Mouse (Mus musculus): ENCODE results near the gene Smad3.

Smad3 gene

DNA sequence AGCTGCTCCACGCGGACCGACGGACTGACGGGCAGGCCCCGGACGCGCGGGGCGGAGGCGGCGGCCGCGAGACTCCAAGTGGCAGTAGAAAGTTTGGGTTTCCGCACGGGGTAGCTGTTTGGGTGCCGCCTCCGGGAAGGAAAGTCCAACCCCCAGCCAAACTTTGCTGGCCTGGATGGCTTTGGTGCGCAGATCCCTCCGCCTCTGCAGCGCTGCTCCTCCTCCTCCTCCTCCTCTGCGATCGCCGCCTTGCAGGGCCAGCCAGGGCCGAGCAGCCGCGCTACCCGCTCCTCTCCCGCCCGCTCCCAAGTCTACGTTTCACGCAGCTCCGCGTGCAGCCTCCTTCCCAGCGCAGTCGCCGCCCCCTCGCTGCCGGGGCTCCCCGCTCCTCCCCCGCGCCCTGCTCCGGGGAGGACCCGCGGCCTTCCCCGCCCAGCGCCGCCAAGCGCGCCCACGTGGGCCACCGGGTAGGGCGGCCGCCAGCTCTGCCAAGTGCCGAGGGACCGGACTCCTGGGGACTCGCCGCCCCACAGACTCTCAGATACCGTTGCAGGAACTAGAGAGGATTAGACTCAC lies at the start of gene Smad3:
Smad3 (minus strand) TSS at position 130 of the 576 bp plus-strand sequence.
- DNase-seq, result peak; percentile 96

DNA sequence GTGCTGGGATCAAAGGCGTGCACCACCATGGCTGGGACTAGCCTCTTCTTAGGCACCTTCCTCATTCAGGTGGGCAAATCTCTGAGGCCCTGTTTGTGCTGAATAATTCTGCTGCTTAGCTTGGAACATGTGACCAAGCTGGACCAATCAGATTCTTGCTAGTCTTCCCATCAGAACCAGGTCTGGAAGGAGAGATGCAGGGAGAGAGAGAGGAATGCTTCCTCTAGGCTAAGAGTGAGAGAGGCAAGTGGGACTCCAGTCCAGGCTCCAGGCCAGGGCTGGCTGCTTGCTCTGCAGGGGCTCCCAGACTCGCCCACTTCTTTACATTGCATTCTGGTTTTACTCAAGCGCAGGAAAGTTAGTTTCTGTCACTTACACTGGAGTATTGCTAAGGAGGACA lies 47.1 kb upstream of the Smad3 start:
- DNase-seq, result no peak

DNA sequence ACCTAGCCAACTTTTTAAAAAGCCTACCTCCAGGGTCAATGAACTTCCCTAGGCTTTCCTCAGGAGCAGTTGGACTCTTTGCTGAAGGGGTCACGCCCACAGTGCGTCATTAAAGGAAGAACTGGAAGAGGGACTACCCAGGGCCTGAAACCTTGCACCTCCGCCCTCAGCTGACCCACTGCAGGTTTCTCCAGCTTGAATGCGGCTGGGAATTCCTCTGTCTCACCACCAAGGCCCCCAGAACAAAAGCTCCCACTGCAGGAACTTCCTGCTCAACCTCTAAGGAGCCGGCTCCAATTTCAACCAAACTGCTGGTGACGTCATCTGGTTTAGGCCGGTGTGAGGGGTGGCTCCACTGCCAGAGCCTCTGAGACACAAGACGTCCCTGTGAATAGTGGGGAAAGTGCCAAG lies 45.4 kb upstream of the Smad3 start:
- peak; percentile 36 for DNase-seq

DNA sequence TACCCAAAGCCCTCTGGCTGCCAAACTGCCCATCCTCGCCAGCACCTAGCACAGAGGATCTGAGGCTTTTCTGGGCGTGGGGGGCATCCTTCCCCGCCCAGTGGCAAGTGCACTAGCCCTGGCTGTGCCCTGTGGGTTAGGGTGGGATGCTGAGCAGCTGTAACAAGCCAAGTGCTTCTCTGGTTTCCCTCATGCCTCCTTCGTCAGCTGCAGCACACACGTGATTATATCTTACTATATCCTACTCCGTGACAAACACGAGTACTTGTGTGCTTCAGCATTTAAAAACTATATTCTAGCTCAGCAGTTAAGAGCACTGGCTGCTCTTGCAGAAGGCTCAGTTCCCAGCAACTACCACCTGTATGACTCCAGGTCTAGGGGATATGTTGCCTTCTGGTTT lies 44.7 kb upstream of the Smad3 start:
- DNase-seq, result no peak

DNA sequence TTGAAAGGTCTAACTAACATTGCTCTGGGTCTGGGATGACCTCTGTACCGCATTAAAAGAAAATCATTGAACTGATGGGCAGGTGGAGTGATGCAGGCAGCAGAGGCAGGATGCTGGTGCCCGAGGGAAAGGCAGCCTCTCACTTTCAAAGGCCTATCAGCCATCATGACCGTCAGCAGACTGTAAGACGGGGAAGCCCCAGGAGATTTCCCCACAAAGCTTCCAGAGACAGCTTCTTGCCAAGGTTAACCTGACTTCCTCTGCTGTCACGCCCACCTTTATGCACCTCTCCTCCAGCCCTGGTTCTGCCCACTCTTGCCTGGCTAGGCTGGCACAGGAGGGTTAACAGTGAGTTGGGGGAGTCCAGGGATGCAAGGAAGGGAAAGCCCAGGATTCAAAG lies 44.3 kb upstream of the Smad3 start:
- DNase-seq, result no peak

DNA sequence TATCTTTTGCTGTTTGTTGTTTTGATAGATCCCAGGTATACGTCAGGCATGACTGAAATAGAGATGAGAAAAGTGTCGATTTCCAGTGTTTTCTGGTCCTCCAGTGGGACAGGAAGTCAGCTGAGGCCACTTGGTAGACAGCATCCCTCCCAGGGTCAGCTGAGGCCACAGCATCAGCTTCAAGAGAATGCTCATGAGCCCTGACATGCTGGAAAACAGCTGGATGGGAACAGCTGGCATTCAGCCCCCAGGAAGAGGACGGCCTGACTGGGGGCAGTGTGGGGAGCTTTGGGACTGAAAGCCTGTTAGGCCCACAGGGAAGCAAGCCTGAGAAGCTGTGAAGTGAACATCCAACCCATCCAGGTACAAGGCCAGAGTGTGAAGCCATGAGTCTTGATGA lies 38.6 kb upstream of the Smad3 start:
- peak; percentile 52 for DNase-seq

DNA sequence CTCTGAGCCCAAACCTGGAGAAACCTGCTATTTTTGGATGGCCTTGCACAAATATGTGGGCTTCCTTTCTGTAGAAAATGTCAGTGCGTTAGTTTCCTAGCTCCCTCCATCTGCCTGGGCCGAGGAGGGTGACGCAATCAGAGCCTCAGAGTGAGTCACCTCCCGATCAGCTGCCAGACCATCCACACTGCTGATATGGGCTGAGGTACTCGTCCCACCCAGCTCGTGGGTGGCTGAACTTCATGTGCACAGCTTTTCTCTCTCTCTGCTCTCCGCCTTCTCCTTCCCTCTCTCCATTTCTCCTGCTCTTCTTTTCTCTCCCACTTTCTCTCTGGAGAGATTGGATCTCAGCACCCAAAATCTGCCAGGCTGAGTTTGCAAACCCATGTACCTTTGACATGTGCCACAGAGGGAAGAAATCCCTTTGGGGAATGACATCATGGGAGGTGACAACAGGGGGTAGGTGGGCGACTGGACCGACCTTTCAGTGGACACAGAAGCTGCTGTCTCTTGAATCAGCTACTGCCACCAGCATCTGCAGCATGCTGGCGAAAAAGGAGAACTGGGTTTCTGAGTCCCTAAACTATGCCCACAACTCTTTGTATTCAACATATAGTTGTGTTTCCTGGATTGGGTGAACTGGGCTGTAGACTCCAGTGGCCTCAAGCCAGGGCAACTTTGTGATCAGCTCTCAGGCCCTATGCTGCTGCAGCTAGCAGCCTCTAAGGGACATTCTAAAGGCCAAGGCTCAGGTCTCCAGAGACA lies 36.1 kb upstream of the Smad3 start:
- peak; percentile 71 for DNase-seq

DNA sequence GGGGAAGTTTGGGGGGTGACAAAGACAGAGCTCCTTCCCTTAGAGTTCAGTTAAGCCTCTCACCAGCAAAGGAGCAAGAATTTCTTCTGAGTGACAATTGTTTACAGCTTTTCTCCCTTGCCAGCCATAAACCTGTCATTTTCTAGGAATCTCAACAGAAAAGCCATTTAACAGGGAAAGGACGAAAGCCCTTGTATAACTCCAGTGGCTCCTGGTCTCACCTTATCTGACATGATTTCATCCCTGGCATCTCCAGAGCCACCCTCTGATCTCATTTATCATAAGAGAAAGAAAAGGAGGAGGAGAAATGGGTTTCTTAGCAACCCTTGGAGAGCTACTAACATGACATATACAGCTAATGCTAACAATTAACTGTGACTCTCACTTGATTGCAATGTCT lies 33.9 kb upstream of the Smad3 start:
- no peak for DNase-seq

DNA sequence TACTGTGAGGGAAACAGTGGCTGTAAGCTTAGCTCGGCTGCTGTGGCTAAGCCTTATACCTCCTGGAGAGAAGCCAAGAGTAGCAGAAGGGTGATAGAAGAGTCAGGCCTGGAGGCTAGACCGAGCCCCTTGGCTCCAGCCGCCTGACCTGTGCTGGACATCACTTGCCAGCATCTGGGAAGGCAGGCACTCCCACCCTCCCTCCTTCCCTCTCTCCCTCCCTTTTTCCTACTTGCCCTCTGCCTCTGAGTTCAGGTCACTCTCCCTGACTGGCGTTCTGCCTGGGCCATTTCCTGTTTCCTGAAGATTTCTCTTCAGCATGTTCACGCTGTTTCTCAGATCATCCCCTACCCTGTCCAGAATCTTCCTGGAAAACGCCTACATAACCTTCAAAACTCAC lies 33.5 kb upstream of the Smad3 start:
- peak; percentile 81 for DNase-seq

DNA sequence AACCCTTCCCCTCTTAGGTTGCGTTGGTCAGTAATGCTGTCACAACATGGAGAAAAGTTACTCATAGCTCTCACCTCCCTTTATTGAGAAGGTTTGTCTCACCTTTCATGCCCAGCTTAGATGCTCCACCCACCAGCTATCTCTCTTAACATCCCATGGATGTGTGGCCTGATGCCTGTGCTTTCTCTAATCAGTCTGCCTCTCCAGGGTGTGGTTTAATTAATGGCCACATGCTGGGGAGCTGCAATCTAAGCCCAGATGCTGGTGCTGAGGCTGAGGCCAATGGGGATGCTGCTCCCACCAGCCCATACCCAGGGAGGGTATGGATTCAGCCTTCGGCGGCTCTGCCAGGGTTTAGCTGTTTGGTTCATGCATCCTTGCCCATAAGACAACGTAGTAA lies 32.4 kb upstream of the Smad3 start:
- no peak for DNase-seq

DNA sequence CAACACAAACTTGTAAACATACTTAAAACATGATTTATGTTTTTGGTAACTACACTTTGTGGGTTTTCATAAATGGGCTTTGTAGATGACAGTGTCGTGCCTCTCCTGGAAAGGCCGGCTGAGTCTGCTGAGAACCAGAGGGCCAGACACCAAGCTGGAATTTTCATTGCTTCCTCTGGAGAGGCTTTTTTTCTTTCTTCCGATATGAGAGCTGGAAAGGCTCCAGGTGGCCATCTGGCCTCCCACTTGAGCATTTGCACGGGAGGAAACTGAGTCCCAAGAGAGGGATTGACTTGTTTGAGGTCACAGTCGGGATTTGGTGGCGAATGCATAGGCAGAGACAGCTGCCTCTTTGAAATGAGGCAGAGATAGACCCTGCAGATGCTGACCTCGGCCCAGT lies 31.6 kb upstream of the Smad3 start:
- DNase-seq, result peak; percentile 27

DNA sequence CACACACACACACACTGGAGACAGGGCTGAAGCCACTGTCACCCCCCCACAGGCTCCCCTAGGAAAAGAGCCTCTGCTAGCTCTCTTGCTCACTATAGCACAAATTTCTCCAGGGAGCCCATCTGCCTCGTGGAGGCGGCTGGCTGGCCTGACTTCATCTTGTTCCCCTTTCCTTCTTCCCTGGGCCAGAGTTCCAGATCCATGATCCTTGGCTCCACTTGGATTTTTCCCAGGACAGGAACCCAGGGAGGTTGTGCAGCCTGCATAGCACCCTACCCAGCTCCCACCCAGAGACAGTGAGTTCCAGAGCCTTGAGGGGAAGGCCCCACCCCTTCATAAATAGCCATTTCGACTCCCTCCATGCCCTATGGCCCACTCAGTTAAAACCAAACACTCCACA lies 29.8 kb upstream of the Smad3 start:
- no peak for DNase-seq

DNA sequence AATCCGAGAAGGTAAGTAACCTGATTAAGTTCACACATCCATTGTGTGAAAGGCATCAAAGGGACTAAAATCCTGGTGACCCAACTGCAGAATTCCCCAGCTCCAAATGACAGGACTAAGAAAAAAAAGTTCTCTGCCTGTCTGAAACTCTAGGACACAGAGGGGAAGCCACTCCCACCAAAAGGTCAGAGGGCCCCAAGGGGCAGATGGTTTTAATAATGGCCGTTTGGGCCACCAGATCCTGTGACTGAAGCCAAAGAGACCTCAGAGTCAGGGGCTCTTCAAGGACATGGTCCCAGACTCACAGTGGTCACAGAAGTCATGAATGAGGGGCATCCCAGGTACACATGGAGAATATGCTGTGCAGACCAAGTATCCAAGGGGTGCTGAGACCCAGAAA lies 29.3 kb upstream of the Smad3 start:
- DNase-seq, result no peak

DNA sequence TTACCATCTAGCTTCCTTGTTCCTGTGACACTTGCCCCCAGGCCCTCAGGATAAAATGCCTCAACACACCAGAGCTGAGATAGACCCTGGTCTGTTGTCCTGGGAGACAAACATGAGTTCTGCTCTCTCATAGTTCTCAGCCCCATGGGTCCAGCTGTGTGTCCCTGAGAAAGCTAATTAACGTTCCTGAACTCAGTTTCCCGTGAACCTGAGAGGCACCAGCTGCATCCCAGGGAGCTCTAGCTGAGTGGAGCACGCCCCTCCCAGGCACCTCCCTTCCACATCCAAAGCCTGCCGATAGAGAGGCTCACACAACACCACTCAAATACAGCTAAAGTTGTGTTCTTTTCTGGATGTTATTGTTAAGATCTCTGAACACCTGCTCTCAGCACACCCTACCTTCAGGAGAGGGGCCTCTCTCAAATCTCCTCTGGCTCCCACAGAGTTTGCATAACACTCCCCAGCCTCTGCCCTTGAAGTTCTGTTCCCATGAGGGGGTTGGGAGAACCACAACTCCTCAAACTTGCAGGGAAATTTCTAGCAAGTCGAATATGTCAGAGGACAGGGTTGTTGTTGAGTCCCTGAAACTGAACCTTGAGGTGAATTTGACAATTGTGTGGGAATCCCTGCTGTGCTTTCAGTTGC lies 28.4 kb upstream of the Smad3 start:
- no peak for DNase-seq

DNA sequence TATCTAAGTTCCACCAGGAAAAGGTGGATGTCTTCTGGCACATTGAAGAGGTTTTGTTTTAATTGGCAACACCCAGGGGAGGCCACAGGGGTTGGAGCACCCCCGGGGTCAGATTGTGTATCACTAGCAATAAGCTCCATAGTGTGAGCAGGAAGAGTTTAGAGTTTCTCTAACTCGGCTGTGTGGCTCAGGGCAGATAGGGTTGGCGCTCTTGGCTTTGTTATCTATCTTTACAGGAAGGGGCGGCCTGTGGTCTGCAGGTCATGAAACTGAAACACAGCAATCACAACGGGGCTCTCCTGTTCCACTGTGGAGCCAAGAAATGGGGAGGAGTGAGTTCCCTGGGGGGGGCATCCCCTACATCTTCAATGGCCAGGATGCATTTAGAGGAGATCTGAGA lies 27.7 kb upstream of the Smad3 start:
- DNase-seq, result no peak

DNA sequence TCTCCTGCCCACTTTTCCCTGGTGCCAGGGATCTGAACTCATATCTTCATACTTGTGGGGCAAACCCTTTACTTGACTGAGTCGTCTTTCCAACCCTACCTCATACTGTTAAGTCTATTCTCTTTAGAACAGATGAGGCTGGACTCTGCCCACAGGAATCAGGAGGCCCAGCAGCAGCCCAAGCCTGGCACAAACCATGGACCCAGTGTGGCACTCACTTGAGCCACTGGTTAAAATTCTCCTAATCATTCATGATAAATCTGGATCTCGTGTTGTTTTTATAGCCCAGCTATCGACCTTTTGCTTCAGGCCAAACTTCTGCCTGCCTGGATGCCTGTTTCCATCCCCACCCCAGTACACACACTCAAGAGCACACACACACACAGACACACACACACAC lies 26.8 kb upstream of the Smad3 start:
- DNase-seq, result no peak

DNA sequence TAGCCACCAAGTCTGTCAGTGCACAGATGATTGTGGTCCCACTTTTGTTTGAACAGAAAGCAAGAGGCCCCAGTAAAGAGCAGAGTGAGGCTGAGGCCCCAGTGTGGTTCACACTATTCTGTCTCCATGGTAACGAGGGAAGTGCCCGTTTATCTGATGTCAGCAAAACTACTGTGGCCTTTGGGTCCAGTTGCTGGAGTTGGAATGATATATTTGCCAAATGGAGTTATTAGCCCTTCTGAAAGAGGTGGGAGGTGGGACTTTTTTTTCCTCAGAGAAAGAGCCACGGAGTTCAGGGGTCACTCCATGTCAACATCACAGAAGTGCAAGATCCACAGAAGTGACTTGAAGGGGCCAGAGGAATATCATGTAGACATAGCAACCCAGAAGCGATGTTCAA lies 24.9 kb upstream of the Smad3 start:
- no peak for DNase-seq

DNA sequence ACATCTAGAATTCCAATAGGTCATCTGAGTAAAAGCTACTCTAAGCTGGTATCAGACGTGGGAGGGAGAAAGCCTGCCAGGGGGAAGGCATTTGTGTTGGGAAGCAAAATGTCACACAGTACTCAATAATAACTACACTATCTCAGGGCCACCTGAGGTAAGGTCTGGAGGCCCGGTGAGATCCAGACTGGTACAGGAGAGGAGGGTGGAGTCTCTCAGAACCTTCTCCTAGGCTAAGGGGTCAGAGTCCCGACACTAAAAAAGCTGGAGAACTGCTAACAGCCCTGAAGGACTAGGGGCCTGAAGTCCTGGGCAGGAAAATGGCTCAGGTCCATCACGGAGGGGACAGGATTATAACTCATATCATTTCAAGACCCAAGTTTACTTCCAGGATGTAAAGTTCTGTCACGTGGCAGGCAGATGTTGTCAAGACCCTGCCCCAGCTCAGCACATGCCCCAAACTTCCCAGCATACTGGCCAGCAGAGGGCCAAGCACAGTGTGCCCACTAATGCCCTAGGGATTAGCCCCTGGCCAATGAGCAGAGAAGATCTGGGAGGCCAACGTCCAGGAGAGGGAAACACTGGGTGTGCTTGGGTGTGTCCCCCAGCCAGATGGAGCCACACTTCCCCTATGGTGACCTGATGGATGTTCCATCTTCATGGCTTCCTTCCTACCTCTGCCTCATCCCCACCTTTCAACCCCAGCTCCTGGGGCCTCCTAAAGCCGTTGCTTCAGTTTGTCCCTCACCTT lies 24.1 kb upstream of the Smad3 start:
- no peak for DNase-seq

DNA sequence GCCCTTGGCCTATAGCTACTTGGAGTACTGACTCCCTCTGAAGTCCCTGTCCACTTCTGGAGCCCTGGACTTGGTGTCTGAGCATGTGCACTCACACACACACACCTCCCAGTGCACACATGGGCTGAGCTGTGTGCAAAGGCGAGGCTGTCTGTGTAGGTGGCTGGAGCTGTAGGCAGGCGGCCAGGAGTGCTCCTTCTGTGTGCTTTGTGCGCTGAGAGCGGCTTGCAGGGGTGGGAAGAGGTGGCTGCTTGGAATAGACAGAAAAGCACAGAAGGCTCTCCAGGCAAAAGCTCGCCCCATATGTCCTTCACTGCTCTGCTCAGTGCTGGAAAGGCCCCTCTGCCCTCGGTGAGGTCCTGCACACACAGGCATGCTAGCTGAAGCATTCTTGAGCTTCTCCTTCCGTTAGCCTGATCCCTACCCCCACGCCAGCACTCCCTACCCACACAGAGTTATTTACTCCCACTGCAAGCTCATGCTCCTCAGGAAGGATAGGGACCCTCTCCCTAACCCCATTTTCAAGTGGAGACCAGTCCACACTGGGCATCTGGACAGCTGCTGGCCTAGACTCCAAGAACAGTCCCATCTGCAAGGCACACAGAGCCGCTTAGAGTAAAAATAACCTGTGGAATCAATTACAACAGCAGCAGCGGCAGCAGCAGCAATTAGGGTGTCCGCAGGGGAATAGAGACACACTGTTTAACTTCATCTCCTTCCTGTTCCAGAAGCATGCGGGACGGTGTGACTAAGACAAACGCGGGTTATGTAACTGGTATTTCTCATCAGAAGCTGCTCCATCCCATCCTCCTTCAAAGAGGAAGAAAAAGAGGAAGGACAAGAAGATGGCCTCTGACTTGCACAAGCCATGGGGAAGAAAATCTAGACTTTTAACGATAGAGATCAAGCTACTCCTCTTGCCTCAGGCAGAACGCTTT lies 22.4 kb upstream of the Smad3 start:
- DNase-seq, result peak; percentile 43

DNA sequence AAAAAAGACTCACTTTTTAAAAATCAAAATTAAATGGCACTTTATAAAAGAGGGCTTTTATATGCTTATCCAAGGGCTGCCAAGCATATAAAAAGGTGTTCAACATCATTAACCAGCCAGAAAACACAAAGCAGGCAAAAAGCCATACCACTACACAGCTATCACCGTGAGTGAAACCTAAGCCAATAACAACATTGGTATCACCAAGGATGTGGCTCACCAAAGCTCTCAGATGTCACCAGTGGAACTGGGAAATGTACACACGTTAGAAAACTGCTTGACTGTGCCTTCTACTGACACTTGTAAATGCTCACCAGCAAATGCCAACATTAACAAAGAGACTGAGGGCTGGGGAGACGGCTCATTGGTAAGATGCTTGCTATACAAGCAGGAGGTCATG lies 18.9 kb upstream of the Smad3 start:
- no peak for DNase-seq

DNA sequence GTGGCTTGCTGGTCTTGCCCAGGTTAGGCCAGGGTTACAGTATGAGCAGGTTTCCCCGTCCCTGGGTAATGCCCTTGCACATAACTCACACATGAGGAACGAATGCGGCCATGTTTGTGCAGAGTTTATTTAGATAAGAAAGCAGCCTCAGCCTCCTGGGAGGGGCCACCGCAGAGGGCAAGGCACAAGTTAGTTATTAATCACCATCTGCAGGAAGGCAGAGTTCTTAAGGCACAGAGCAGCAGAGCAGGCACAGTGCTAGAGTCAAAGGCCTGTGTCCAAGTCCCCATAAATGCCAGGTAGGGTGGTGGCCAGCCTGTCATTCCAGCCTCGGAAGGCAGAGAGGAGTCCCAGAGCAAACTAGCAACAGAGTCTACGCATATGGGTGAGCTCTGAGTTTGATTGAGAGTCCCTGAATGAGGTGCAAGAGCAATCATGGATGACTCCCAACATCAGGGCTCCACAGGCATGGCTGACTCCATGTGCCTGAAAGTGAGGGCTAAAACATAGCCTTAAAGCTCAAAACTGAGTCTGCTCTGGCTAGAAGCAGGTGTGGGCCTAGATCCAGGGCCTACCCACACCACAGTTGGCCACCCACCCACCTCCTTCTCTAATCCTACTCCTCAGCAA lies 17.2 kb upstream of the Smad3 start:
- no peak for DNase-seq

DNA sequence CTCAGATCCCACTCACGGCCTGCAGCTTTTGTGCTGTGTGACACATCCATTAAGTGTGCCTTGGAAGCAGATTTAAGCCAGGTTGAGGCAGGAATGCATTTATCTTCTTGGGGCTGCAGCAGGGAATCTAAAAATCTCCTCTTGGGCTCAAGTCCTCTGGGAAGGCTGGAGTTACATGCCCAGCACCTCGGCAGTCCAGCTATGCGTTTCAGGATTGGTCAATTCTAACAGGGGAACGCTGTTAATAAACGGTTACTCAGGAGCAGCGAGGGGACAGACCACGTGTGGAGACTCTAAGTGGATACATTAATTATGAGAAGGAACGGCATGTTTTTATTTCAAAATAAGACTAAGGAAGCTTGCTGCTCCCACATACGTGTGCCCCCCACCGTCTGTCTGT lies 14.7 kb upstream of the Smad3 start:
- DNase-seq, result no peak
